Mouse (Mus musculus) heart, postnatal 36 days (tissue): Measurements from ENCODE around the gene Nudt22. TPM values are rescaled to one million over a fixed set of nuclear protein-coding genes. Genes with fewer than 3 reads are reported as not detected.

Experiments
- DNase-seq, 2 experiments: peaks; one replicate each; pipeline ENCODE4 v3.0.0; 2021 to 2022
- intact Hi-C: fragments of 180-260 bp; cut with DNase I; formaldehyde crosslinking; loops from one replicate; pipeline ENCODE4 v1.15.1; 2025
- total RNA-seq, 2 experiments: library from RNA; stranded (reverse); gene quantifications; 2 replicates each; pipeline ENCODE4 v1.2.3; 2021

The Nudt22 gene
- total RNA-seq = 10 to 100 TPM; 27.0 to 28.9 TPM

GRCm38 (mm10) chr19:6996006-6996405 lies at the start of gene Nudt22, which contains the start of gene Trpt1:
Gene Nudt22 (minus strand): TSS chr19:6996117.
Gene Trpt1 (plus strand): TSS chr19:6996131.
- peak; percentile 88 to 89 for DNase-seq
- intact Hi-C loops = loop anchor here (5.0 kb wide), 1 partner anchor 41 kb away; the partner anchor contains the start of gene Stip1

GRCm38 (mm10) chr19:7044706-7045105 lies 48.8 kb upstream of the Nudt22 start:
- no peak for DNase-seq
- intact Hi-C loops = no loop called here

- intact Hi-C loops = no loop called here
- DNase-seq = no peak
Observed at GRCm38 (mm10) chr19:7044279-7044678, 48.4 kb upstream of the Nudt22 start.

- DNase-seq = no peak
- intact Hi-C loops = no loop called here
Observed at GRCm38 (mm10) chr19:7041171-7041570, 45.3 kb upstream of the Nudt22 start.

GRCm38 (mm10) chr19:7040637-7041130 lies 44.8 kb upstream of the Nudt22 start:
- intact Hi-C loops = no loop called here
- DNase-seq = no peak

GRCm38 (mm10) chr19:7039841-7040636 lies 44.1 kb upstream of the Nudt22 start, which contains the start of gene Stip1:
Gene Stip1 (minus strand): TSS chr19:7039967.
- DNase-seq = peak; percentile 97 to 98
- intact Hi-C loops = loop anchor here (5.0 kb wide), 1 partner anchor 43 kb away; the partner anchor contains the start of genes Nudt22 and Trpt1

- DNase-seq = peak in 1 of 2 experiments; percentile 49
- intact Hi-C loops = loop anchor here (5.0 kb wide), 1 partner anchor 42 kb away; the partner anchor contains the start of genes Nudt22 and Trpt1
Observed at GRCm38 (mm10) chr19:7039088-7039720, 43.3 kb upstream of the Nudt22 start.

- intact Hi-C loops = no loop called here
- no peak for DNase-seq
Observed at GRCm38 (mm10) chr19:7034006-7034405, 38.1 kb upstream of the Nudt22 start.

- DNase-seq = no peak
- intact Hi-C loops = no loop called here
Observed at GRCm38 (mm10) chr19:7029531-7029930, 33.6 kb upstream of the Nudt22 start.

- intact Hi-C loops = loop anchor here (1.0 to 5.0 kb wide), 3 partner anchors 43 to 533 kb away; partner anchors contain the start of gene Plcb3
- DNase-seq = peak; percentile 65 to 66
Observed at GRCm38 (mm10) chr19:7020224-7020641, 24.3 kb upstream of the Nudt22 start.

GRCm38 (mm10) chr19:7019191-7019590 lies 23.3 kb upstream of the Nudt22 start, which contains the start of gene Fermt3:
Gene Fermt3 (minus strand): TSS chr19:7019469.
- intact Hi-C loops = no loop called here
- peak; percentile 41 to 43 for DNase-seq

GRCm38 (mm10) chr19:7018546-7018945 lies 22.6 kb upstream of the Nudt22 start:
- intact Hi-C loops = no loop called here

GRCm38 (mm10) chr19:7017541-7018457 lies 21.9 kb upstream of the Nudt22 start:
- intact Hi-C loops = no loop called here
- no peak for DNase-seq

More at GRCm38 (mm10) chr19:7018546-7018945, 22.6 kb upstream of the Nudt22 start:
- no peak for DNase-seq

GRCm38 (mm10) chr19:7014481-7015135 lies 18.7 kb upstream of the Nudt22 start:
- intact Hi-C loops = no loop called here
- DNase-seq = no peak

- intact Hi-C loops = no loop called here
- no peak for DNase-seq
Observed at GRCm38 (mm10) chr19:7013984-7014383, 18.1 kb upstream of the Nudt22 start.

- intact Hi-C loops = no loop called here
- no peak for DNase-seq
Observed at GRCm38 (mm10) chr19:7012426-7012825, 16.5 kb upstream of the Nudt22 start.

- DNase-seq = no peak
- intact Hi-C loops = no loop called here
Observed at GRCm38 (mm10) chr19:7006892-7007593, 11.1 kb upstream of the Nudt22 start.

- no peak for DNase-seq
- intact Hi-C loops = loop anchor here (5.0 kb wide), 1 partner anchor 38 kb away; the partner anchor contains the start of gene Stip1
Observed at GRCm38 (mm10) chr19:6999360-7000063, 3.6 kb upstream of the Nudt22 start.
